Mouse (Mus musculus) 416B (cell line): ENCODE measurements at regions not wholly inside any gene's neighbourhood (a gene's known extent, or its start where the extent isn't known, plus 50 kb on each side); places are given as distances from the start of the nearest gene placed in this dataset.

Source experiments
- DNase-seq: peaks from one replicate; pipeline ENCODE4 v3.0.0; 2011; ENCODE audit warnings: low read depth

DNA sequence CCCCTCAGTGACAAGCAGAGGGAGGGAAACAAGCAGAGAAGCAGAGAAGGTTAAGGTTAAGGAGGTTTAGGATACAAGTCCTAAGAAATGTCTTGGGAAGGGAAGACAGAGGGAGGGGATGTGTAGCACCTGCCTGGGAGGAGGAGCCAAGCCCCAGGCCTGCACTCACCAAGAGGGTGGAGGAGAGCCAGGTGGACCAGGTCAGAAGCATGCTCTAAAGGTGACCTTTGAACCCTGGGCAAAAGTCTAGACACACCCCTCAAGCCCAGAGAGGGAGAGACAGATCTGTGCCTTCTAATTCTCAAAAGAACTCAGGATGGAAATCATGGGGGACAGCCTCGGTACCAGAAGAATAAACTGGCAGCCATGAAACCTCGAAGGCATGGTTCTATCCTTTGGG is 54.4 kb upstream of the Calm2 start:
- DNase-seq: no peak

DNA sequence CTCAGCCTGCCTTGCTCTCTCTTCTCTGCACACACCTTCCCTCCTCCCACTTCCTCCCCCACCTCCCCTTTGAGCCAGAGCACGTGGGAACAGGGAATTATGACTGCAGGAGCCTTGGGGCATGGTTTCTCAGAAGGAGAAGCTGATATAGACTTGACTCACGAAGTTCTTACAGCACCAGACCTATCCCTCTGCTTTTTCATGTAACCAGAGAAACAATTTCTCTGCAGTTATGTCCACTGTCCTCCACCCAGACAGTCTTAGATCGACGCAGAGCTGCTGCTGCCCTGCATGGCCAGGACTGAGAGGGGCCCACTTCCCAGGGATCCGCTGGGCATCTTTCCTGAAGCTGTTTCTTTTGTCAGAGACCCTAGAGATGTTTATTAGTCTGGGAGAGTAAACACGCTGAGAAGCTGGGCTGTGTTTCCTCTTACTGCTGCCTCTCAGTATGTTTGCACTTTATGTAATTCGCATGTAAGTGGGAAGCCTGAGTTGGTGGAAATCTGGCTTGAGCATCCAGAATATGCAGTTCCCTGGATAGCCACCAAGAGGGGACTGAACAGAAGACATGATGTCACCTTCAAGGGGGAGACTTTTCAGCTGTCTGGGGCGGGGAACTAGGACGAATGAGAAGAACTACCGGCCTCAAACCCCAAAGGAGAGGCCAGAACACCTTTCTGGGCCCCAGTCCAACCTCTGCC is 55.1 kb upstream of the Calm2 start:
- DNase-seq: no peak

DNA sequence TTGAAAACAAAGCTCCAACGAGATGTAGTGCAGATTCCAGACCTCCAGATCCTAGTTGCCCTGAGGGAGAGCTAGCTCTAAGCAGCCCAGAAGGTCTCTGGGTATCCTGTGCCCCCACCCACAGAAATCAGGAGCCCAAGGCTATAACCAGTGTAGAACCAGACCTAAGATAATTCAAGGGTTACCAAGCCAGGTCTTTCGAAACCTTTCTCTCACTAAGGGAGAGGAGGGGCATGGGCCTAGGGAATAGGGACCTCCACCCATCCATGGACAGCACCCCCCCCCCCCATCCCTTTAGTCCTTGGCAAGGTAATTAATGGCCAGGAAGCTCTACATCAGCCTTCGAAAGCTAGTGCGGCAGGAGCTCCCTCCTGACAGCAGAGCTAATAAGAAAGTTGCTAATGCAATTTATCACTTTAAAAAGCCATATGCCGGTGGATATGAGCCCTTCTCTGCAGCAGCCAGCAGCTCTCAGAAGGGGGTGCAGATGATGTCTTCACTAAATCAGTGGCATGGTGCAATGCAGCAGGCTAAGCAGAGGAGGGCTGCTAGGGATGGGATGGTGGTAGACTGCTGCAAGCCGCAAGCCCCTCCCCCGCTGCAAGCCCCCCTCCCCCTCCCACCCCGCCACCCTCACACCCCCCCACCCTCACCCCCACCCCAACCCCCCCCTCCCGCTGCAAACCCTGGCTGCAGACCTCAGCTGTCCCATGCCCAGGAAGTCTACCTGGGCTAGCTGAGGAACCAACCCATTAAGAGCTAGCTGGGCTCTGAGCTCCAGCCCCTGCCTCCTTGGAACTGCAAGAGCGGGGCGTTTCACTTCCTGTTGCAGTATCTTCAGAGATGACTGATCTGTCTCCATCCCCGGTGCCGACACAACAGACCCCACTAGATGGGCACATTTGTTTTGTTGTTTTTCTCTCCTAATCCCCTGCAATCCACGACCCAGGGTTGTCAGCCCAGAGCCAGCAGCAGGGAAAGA is 55.9 kb upstream of the Calm2 start:
- DNase-seq: no peak

DNA sequence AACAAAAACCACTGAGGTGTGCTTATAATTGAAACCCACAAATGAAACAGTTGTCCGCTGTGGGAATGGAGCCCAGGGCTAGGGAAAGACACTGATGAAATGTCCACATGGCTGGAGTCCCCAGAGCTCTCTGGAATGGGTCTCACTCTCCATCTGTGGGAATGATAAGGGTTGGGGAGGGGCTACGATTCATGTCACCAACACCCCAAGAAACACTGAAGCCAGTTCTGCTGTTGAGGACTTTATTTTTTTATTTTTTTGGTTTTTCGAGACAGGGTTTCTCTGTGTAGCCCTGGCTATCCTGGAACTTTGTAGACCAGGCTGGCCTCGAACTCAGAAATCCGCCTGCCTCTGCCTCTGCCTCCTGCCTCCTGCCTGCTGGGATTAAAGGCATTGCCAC is 56.8 kb upstream of the Calm2 start:
- DNase-seq: no peak

DNA sequence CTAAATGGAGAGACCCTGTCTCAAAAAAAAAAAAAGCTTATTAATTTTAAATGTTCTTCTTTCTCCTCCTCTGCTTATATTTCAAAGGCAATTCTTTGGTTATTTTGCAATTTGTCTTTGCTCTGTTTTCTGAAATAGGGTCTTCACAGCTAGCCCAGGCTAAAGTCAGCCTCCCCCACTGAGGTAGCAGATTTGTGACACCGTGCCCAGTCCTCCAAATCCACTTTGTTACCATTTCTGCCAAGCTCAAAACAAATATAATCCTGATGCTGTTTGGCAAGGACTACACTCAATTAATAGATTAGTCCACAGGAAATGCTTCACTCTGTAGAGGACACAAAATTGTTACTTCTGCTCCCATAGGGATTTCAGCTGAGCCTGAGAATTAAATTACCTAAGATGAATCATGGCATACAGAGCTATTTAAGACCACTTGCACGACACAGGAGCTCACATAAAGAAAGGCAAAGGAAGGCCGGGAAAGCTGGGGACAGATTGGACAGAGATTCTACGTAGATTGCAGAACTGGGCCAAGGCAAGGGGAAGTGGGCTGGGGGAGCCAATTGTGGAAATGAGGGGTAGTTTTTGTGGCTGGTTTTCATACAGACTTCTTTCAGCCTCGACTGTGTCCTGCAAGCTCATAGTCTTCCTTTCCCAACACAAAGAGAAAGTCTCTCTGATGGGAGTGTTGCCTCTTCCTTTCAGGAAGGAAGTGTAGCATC is 58.4 kb upstream of the Calm2 start:
- DNase-seq: no peak

DNA sequence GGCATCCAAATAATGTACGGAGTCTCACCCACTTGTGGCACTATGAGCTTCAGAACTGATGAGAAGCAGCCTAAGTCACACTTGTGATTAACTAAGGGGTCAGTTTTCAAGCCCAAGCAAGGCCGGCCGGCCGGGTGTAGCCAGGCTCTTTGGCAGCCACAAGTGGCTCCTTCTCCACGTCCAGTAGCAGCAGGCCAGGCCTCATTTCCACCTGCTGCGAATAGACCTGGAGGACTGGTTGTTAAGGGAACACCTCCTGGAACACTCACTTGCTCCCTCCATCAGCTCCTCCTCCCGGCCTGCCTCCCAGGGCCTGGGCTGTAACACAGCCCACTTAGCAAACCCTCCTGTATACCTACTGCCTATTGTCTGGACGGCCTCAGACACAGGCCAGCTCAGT is 61.1 kb upstream of the Calm2 start:
- no peak for DNase-seq

DNA sequence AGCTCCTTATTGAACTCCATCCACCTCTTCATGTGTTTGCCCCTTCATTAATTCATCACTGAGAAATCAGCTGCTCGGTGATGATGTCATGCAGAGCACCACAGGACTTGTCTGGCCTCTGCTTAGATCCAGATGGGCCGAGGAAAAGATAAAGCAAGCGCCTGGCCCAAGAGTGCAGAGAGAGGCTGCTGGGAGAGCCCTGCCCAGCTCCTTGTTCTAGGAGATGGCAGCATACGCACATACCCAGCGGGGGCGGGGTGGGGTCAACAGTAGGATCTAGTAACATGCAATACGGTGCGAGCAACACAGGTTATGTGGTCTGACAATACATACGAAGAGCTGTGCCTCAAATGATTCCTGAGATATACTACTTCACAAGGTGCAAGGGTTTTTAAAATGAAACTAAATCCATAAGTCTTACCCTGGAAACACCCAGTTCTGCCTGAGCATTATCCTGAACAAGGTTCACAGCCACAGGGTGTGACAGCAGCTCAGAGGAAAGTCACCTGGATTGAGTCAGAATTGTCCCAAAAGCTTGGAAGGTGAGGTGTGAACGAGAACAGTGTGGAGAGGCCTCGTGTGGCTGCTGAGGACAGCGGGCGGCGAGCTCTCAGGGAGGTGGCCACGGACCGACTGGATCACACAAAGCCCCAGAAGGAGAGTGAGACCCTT is 62.0 kb upstream of the Calm2 start:
- DNase-seq: no peak

DNA sequence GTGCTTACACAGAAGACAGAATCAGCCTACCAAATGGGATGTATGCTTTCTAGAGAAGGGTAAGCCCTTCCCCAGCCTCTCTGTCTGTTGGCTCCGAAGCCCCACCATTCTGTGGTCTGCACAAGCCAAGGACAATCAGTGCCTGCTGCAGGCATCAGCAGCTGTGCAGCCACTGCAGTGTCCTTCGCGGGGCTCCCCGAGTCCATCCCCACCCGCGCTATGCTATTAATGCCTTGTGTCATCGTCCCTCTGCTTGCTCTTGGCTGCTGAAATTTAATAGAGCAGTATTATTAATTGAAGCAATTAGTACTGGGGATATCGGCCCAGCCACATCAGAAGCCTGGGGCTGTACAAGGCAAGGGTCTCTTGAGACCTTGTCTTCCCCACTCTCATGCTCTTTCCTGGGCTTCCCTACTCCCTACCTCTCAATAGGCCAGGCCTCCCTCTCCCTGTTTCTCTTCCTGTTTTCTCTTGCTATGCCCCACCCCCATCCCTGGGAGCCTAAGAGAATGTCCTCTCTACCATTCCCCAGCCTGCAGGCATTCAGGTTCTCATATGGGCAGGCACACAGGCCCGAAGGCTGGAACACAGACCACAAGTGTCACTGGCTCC is 65.4 kb upstream of the Calm2 start:
- DNase-seq: no peak

DNA sequence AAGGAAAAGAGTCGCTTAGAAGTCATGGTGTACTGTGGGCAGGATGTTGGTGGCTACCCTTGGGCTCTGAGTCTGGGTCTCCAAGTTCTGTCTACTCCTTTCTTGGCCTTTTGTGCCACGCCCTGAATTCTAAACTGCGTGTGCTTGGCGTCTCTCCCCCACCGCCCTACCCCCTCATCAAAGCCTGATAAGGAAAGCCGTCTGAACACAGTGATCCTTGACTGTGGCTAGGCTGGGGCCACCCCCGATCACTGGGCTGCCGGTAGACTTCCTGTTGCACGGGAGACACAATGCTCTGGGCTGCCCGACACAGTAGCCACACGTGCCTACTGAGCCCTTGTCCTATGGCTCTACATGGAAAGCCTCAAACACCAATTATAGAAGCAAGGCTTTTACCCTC is 67.1 kb upstream of the Calm2 start:
- DNase-seq: no peak

DNA sequence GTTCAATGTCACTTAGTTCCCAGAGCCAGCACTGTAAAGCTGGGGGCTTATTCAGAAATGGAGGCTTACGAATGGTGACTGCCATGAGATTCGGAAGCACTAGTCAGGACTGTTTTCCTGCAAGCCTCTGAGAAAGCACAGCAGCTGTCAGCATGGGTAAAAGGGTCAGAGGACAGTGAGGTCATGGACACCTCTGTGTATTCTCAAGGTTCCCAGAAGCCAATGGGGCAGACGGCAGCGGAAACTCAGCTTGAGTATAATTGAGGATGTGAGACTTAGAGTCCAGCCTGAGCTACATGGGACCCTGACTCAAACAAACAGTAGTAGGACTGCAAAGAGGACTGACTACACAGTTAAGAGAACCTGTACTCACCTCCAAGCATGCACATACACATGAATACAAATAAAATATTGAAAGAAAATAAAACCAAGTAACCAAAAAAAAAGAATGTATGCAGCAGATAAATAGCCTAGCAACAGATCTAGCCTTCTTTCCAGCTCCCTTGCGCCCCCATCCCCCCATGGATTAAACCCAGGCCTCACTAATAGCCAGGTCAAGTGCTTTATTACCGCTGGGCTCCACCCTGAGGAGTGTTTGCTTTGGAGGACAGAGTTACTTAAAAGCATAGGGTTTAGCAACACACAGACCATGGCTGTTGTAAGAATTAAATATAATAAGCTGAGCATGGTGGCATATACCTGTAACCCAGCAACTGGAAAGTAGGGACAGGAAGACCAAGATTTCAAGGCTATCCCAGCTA is 67.8 kb upstream of the Calm2 start:
- DNase-seq: no peak

DNA sequence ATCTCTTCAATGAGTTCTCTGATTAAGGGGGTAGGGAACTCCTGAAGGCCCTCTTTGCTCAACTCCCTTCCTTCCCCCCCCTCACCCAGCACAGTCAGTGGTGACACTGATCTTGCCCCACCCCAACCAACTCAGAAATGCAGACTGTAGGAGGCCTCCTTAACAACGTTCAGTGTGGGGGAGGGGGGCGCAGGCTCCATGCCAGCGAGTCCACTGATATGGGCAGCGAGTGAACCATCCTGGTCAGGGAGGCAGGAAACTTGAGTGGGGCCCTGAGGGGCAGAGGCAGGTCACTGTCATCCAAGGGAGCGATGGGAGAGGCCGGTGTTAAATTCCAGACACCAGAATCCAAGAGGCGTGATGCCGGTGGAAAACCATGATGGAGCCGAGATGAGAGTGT is 70.5 kb upstream of the Calm2 start:
- no peak for DNase-seq

DNA sequence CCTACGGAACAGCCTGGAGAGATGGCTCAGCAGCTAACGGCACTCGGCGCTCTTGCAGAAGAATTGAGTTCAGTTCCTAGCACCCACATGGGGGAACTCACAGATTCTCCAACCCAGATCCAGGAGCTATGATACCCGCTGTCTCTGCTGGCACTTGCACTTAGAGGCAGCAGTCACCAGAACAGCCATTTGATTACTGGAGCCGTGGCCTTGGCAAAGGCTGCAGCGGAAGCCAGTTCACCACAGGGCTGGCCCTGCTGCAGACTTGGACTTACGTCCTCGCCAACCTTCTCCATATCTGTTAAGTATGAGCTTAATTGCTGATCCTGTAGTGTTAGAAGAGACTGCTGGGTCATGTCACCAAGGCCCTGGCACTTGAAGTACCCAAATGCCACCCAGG is 72.7 kb upstream of the Calm2 start:
- no peak for DNase-seq

DNA sequence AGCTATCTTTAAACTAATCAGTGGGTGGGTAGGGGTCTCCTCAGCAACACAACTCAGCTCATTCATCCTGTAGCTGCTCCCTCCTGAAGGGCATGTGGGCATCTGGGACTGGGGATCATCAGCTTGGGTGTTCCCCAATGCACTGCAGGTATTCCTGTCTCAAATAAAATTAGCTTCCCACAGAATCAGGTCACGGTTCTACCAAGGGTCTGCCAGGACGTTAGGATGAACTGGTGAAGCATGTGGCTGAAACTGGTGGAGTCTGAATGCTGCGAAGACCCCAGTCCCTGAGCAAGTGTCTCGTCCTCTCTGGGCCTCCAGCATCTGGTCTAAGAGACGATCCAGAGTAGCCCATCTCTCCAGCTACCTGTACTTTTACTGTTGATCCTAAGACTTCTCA is 74.1 kb upstream of the Calm2 start:
- DNase-seq: no peak

DNA sequence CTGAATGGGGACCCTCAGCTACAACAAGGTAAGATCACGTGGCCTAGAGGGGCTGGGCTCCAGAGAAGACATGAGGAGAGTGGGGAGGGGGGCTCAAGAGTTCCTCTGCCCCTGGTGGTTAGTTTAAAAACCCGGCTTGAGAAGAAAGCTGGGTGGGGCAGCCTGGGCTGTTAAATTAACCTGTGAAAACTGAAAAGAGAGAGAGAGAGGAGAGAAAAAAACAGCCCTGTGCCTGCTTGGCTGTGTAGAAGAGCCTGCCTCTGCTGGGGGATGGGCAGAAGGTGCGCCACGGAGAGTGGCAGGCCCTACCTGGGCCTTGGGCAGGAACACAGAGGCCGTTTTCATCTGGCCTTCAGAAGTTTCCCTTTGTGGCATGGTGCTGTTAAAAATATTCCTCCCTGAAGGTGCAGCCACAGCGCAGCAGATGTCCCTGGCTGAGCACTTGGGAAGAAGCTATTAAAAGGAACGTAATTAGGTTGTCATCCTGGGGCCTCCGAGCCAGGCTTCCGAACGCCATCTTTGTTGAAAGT is 75.0 kb upstream of the Calm2 start:
- DNase-seq: no peak

DNA sequence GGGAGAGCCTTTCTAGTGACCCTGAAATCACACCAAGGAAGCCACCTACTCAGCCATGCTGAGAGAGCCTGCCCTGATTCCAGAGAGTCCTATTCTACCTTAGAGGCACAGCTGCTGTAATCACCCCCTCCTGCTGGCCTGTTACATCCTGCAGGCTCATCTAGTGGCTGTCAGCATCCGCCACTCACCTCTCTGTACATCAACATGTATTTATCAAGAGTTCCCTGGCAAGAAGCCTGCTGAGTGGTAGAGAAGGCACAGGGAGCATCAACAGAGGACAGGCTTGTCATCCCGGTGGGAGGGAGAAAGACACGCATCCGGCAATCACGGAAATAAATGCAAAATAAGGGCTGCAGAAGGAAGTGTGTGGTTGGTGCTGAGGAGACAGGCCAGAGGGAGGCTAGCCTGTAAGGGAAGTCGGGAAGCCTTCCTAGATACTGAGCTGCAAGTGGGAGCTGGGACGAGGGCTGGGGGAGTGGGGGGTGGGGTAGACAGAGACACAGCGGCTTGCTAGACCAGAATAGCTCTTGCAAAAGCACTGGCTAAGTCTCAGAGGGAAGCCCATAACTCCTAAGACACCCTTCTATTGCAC is 75.9 kb upstream of the Calm2 start:
- peak; percentile 20 for DNase-seq

DNA sequence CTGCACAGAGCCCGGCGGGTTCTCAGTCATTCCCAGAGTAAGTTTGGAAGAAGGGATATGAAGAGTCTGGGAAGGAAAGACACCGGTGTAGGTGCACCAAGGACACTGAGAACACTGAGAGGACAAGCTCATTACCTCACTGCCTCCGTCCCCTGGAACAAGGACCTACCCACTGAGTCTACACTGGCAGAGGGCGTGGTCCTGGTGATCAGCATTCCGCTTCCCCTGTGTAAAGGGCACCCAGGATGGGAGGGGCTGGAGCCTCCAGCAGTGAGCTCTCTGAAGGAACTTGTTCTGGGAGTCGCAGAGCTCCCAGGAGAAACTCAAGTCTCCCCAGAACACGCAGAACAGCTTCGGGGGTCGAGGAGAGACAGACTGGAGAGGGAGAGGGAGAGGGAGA is 76.9 kb upstream of the Calm2 start:
- no peak for DNase-seq

DNA sequence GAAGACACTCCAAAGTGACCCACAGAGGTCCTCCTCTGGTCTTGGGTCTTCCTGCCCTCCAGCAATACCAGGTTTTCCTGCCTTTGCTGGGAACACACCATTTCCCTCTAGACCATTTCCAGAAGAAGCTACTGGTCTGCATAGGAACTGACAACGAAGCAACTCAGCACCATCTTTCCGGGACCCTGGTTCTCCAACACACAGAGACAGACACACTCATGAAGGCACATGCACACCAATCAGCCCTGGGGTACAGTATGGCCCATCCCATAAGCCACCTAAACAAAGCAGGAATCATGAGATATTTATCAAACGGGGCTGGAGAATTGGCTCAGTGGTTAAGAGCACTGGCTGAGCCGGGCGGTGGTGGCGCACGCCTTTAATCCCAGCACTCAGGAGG is 80.4 kb upstream of the Calm2 start:
- no peak for DNase-seq

DNA sequence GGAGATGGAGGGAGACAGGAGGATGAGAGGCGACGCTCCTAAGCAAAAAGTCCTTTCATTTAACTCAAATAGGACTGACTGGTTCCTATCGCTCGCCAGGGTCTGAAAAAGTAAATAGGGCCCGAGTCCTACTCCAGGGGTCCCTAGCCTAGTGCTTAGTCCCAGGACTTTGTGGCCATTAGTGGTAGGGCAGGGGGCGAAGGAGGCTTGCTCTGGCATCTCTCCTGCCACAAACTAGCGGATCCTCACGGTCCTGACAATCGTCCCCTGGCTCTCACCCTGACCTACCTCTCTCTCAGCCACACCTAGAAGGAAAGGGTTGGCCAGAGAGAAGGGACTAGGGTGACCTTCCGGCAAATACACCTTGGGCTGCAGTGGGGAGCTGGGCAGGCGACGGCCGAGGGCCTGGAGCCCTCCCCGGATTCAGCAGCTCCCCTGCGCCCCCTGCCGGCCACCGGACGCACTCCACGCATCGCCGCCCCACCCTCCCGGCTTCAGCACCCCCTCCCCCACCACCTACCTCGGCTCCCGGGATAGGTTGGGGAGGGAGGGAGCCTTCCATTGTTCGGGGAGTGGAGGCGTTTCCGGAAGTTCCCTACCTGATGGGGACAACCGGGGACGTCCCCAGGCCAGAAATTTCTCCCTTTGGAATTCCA is 83.6 kb upstream of the Calm2 start:
- no peak for DNase-seq

DNA sequence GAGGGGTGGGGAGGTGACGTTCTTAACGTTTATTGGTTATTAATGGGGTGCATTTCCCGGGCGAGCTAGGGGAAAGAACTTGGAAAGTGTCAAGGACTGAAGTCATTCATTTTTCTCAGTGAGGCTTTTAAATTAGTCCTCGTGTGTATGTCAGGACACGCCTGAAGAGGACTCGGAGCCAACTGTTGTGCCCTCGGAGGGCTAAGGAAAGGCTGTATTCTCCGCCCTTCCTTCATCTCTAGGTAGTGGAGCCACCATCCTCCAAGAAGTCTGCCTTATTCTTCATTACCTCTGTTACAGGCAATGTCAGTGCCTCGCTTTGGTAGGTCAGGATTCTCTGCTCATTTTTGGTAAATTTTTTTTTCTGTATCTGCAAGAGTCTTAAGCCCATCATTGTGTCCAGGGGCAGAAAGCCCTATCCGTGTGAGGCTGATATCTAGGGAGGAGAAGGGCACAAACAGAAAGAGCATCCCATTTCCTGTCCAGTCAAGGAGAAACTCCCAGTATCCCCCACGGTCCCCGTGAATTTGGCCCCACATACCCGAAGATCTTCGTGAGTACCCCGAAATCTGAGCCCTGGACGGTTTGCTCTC is 84.2 kb upstream of the Calm2 start:
- DNase-seq: no peak
